Mouse (Mus musculus) intestine, postnatal 0 days (tissue): Measurements from ENCODE around the gene Rnf115. TPM values are rescaled to one million over a fixed set of nuclear protein-coding genes. Genes with fewer than 3 reads are reported as not detected.

Experiments
- ATAC-seq: fragments of 200-750 bp; cut with Nextera tagmentation; 2 replicates; pipeline ENCODE4 v1.8.0; 2017; ENCODE audit warnings: mild to moderate bottlenecking, moderate TSS enrichment, moderate library complexity
- H3K27ac ChIP-seq: fragments of 300-500 bp; sonication (generic); 2 replicates; pipeline ENCODE4 v1.5.1; 2014; ENCODE audit warnings: mild to moderate bottlenecking, low read depth, low read length, moderate library complexity
- H3K27me3 ChIP-seq: fragments of 300-500 bp; sonication (generic); replicated peaks from 2 replicates; pipeline ENCODE4 v1.6.1; 2014; ENCODE audit warnings: low read length, mixed read lengths; ENCODE audit not compliant: control insufficient read depth, insufficient read depth
- H3K36me3 ChIP-seq: fragments of 300-500 bp; sonication (generic); 2 replicates; pipeline ENCODE4 v1.6.1; 2014; ENCODE audit warnings: mild to moderate bottlenecking, moderate library complexity; ENCODE audit not compliant: control insufficient read depth, insufficient read depth
- H3K4me1 ChIP-seq: fragments of 300-500 bp; sonication (generic); replicated peaks from 2 replicates; pipeline ENCODE4 v1.6.1; 2014; ENCODE audit warnings: antibody characterized with exemption, low read length, mixed read lengths; ENCODE audit not compliant: control insufficient read depth, insufficient read depth
- H3K4me2 ChIP-seq: fragments of 300-500 bp; sonication (generic); replicated peaks from 2 replicates; pipeline ENCODE4 v1.6.1; 2014; ENCODE audit warnings: low read depth, mild to moderate bottlenecking, moderate library complexity
- H3K4me3 ChIP-seq: fragments of 300-500 bp; sonication (generic); 2 replicates; pipeline ENCODE4 v1.5.1; 2014; ENCODE audit warnings: low read depth, low read length
- H3K9ac ChIP-seq: fragments of 300-500 bp; sonication (generic); 2 replicates; pipeline ENCODE4 v1.6.1; 2014; ENCODE audit warnings: mild to moderate bottlenecking, low read depth, low read length
- H3K9me3 ChIP-seq: fragments of 300-500 bp; sonication (generic); 2 replicates; pipeline ENCODE4 v1.6.1; 2016; ENCODE audit warnings: mixed run types; ENCODE audit not compliant: control insufficient read depth
- CTCF ChIP-seq: sonication (generic); IDR thresholded peaks from 2 replicates; pipeline ENCODE4 v1.5.1; 2016; ENCODE audit warnings: low read depth, mild to moderate bottlenecking, control low read depth, antibody characterized with exemption, moderate library complexity
- WGBS: fragments of 180-500 bp; shearing (Covaris S2); extraction: QIAGEN DNeasy Blood & Tissue Kit; methylation state at CpG from one replicate; pipeline ENCODE4 v1.1.7; 2014; 5-methylcytosine and 5-hydroxymethylcytosine counted together
- polyA plus RNA-seq: library from polyadenylated mRNA; unstranded; fragments of >200 nt; fragmentation: Nextera tagmentation; extraction: Ambion mirVana; gene quantifications from 2 replicates; pipeline ENCODE4 v1.2.1, GENCODE M21; 2015

The Rnf115 gene
- polyA plus RNA-seq, 1 experiment from 2014 or later, result 58.7 TPM

DNA sequence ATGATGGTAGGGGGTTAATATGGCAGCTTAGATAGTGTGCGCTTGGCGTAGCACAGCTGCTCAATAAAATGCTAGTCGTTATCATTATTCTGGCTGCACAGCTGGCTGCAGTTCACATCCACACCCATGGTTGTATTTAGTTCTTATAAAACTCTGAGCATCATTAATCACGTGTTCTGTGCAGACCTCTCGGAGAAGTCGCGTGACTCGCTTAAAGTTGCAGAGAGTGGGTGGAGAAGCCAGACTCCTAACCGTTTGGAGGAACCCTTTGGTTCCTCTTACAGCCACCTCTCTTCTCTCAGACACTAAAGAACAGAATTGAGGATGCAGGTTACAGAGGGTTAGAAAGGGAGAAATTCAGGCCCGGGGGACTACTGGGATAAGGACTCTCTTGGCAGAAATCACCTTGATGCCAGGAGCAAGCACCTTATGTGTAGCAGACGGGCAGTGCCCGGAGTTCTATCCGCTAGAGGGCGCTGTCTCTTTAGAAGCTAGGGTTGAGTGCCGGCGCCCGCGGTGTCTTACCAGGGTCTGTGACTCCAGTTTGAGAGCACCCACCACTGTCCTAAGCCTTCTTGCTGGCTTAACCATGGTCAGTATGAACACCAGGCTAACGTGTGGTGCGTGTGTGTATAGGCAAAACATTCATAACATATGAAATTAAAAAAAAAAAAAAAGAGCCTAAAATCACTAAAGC lies 85.1 kb downstream of the Rnf115 start:
- no peaks in the 10 kb centered on the region for H3K36me3 ChIP-seq
- 36% methylated on average over 20 of the region's 20 CpGs for WGBS
- no peaks in the 10 kb centered on the region for H3K27me3 ChIP-seq
- H3K9ac ChIP-seq, result no peak overlapping the region
- TF ChIP-seq CTCF, result peak; percentile 84
- peak overlapping the region; percentile 19; the same call in 1 of the 2 replicates for H3K4me3 ChIP-seq
- no peak overlapping the region for H3K27ac ChIP-seq
- peak overlapping the region; percentile 59 for H3K4me2 ChIP-seq
- no peaks in the 10 kb centered on the region for H3K9me3 ChIP-seq
- ATAC-seq, result peak; percentile 79
- H3K4me1 ChIP-seq, result 0 out of 2 replicates have a peak, but pooled peaks cover 3% of the 10 kb centered on the region

DNA sequence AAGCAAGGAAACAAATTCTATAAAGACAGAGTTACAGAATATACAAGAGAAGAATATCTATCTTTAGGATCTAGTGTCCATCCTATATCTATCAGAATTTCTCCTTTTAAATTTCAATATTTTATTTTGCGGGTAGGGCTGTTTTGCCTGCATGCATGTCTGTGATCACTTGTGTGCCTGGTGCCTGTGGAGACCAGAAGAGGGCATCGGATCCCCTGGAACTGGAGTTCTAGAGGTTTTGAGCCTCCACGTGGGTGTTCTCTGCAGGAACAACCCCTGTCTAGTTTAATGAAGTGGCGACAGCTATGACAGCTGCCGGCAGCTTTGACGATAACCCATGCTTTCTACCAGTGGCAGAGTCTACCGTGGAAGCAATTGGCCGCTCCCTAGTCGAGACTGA lies 85.6 kb downstream of the Rnf115 start:
- no peak overlapping the region for H3K27ac ChIP-seq
- H3K4me3 ChIP-seq, result peak overlapping the region; percentile 19; the same call in 1 of the 2 replicates
- WGBS, result 13% methylated on average over 9 of the region's 9 CpGs
- 0 out of 2 replicates have a peak, but pooled peaks cover 3% of the 10 kb centered on the region for H3K4me1 ChIP-seq
- H3K4me2 ChIP-seq, result peak overlapping the region; percentile 59
- H3K27me3 ChIP-seq, result no peaks in the 10 kb centered on the region
- no peaks in the 10 kb centered on the region for H3K36me3 ChIP-seq
- ATAC-seq, result peak; percentile 72
- H3K9ac ChIP-seq, result no peak overlapping the region
- TF ChIP-seq CTCF, result peak; percentile 67
- H3K9me3 ChIP-seq, result no peaks in the 10 kb centered on the region

DNA sequence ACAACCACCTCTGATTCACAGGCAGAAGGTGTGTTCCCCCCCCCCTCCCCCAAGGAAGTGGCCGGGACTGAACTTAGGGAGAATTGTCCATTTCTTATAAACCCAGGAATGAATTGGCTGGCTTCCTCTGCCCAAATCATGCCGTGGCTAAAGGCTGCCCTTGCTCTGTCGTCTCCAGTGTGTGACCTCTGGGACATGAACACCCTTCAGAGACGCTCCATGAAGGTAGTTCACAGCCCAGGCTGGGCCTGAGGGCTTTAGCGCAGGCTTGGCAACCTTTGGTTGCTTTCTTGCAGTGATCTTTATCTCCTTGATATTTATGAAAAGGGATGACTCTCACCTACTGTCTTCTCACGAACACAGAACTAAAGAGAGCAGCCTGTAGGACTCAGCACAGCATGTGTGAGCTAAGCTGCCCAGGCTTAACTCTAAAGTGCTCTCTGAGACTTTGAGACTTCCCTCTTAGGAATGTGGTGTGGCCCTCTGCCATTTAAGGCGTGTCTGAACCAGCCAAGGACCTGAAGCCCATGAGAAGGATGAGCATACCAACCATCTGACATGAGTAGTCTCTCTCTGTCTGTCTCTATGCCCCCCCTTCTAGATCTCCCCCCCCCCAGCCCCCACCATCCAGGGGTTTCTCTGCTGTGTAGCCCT lies 86.3 kb downstream of the Rnf115 start:
- no peaks in the 10 kb centered on the region for H3K36me3 ChIP-seq
- H3K9ac ChIP-seq, result 0 out of 2 replicates have a peak overlapping the region, but pooled peaks have one; percentile 17
- WGBS, result 40% methylated on average over 7 of the region's 7 CpGs
- no peaks in the 10 kb centered on the region for H3K27me3 ChIP-seq
- no peaks in the 10 kb centered on the region for H3K9me3 ChIP-seq
- no peak overlapping the region for H3K4me3 ChIP-seq
- H3K4me1 ChIP-seq, result 0 out of 2 replicates have a peak, but pooled peaks cover 3% of the 10 kb centered on the region
- peak; percentile 37 for ATAC-seq
- H3K27ac ChIP-seq, result no peak overlapping the region
- no peak for TF ChIP-seq CTCF
- H3K4me2 ChIP-seq, result peak overlapping the region; percentile 59

DNA sequence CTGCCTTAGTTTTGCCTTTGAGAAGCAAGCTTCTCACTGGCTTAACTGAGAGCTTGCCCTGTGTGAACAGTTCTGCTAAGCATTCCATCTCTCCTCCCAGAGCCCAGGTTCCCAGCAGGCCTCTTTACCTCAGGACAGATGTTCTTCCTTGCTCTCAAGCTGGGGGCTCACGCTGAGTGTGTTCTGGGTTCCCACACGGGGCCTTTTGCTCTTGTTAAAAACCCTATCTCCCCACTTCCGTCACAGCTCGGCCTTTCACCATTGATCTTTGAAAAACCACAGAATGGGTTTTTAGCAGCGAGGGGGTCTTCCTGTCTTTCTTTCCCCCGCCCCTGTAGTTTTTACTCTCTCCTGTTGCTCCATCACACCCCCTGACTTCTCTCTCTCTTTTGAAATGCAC lies 86.9 kb downstream of the Rnf115 start:
- no peak for ATAC-seq
- Histone ChIP-seq H3K27ac (no peak overlapping the region), H3K4me2 (no peak overlapping the region), H3K4me1 (0 out of 2 replicates have a peak, but pooled peaks cover 3% of the 10 kb centered on the region), H3K27me3 (no peaks in the 10 kb centered on the region), H3K4me3 (no peak overlapping the region), H3K9me3 (no peaks in the 10 kb centered on the region), H3K36me3 (no peaks in the 10 kb centered on the region), H3K9ac (no peak overlapping the region)
- 72% methylated on average over 6 of the region's 6 CpGs for WGBS
- TF ChIP-seq CTCF, result no peak

DNA sequence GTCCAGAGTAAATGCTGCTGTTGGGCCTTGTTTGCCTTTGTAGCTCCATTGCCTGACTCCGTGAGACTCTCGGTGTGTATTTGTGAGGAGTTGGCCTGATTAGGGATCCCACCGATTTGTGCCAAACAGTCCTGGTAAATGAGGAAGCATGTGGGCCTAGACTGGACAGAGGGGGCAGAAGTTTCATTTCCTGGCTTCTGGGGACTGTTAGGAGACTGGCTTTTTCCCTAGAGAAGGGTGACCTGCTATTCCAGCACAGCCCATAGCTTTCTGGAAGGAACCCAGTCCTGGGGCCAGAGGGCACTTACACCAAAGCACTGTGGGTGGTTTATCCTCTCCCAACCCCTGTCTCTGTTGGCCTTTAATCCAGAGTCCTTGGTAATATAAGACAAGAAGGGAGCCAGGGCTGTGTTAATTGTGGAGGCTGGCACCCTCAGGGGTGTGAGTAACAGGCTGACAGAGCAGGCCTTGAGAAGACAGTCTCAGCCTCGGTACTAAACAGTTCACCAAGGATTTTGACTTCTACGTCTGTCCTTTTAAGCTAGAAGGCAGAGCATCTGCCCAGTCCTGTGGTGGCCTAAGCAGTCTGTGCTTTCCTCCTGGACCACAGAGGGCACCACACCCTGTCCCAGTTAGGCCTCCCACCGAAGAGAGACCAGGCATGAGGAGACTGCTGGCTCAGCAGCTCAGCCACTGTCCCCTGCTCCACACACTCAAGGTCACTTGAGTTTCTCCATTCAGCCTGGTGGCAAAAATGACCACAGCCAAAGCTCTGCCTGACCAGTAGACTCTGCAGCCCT lies 92.9 kb downstream of the Rnf115 start:
- Histone ChIP-seq H3K4me1 (0 out of 2 replicates have a peak, but pooled peaks cover 3% of the 10 kb centered on the region), H3K4me2 (no peak overlapping the region), H3K4me3 (no peak overlapping the region), H3K9ac (no peak overlapping the region), H3K27ac (no peak overlapping the region), H3K27me3 (no peaks in the 10 kb centered on the region), H3K9me3 (no peaks in the 10 kb centered on the region), H3K36me3 (no peaks in the 10 kb centered on the region)
- 68% methylated on average over 6 of the region's 6 CpGs for WGBS
- no peak for TF ChIP-seq CTCF
- no peak for ATAC-seq

DNA sequence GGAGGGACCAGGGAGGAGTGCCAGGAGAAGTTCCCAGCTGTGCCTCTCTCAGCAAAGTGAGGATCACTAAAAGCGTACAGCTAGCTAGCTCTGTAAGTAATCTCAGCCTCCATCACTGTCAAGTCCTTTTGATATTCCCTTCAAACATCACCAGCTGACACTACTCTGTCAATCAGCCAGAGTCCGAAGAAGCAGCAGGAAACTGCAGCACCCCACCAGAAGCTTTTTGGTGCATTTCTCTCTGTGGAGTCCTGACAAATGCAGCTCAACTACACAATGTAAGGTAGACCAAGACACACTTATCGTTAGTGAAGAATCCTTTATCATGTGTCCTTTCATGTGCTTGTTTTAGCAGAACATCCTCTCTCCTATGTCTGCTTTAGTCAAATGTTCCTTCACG lies 94.1 kb downstream of the Rnf115 start:
- Histone ChIP-seq H3K27me3 (no peaks in the 10 kb centered on the region), H3K4me1 (0 out of 2 replicates have a peak, but pooled peaks cover 3% of the 10 kb centered on the region), H3K36me3 (no peaks in the 10 kb centered on the region), H3K27ac (no peak overlapping the region), H3K4me2 (no peak overlapping the region), H3K9ac (no peak overlapping the region), H3K9me3 (no peaks in the 10 kb centered on the region), H3K4me3 (no peak overlapping the region)
- no peak for TF ChIP-seq CTCF
- 87% methylated on average over 4 of the region's 4 CpGs for WGBS
- no peak for ATAC-seq
